Mouse (Mus musculus) liver, embryonic 14.5 days (tissue): ENCODE data around the gene Atp5f1.

ENCODE experiments used
- CTCF ChIP-seq: IDR thresholded peaks from 2 replicates; pipeline ENCODE4 v1.5.1; 2016; ENCODE audit warnings: antibody characterized with exemption, low read depth, control low read depth
- EP300 ChIP-seq: IDR thresholded peaks from 2 replicates; pipeline ENCODE4 v1.6.1; 2016; ENCODE audit warnings: antibody characterized with exemption, low read depth

DNA sequence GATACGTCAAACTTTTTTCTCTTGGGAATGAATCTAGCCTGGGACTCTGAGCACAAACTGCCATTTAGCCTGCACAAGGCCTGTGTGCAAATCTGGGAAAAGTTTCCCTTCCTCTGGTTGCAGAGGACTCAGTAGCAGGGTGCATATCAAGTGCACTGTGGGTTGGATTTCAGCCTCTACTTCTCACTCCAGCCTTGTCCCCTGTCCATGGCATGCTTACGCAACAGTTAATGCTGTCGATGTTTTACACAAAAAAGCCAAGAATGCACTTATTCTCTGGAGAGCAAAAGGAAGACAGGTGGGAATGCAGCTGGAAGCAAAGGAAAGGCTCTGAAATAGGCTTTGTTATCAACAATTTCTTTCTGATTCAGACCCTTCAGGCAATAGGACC, 41.5 kb downstream of the Atp5f1 start:
- TF ChIP-seq CTCF (no peak), EP300 (no peak)
